Mouse (Mus musculus): ENCODE measurements around the gene AI661453.

AI661453 gene

GRCm38 (mm10) chr17:47504228-47504627 is 67.8 kb downstream of the AI661453 start:
- peak; percentile 56 for DNase-seq

- DNase-seq = peak; percentile 89
These were observed 68.5 kb downstream of the AI661453 start, which contains the start of gene Ccnd3 for GRCm38 (mm10) chr17:47504941-47505346. Gene Ccnd3 (plus strand): TSS chr17:47505051.

GRCm38 (mm10) chr17:47505566-47505965 is 69.2 kb downstream of the AI661453 start:
- no peak for DNase-seq

GRCm38 (mm10) chr17:47506042-47506441 is 69.6 kb downstream of the AI661453 start:
- peak; percentile 51 for DNase-seq

GRCm38 (mm10) chr17:47506697-47507096 is 70.3 kb downstream of the AI661453 start:
- DNase-seq = peak; percentile 45

- no peak for DNase-seq
These were observed 71.1 kb downstream of the AI661453 start for GRCm38 (mm10) chr17:47507523-47507922.

- DNase-seq = peak; percentile 96
These were observed 71.7 kb downstream of the AI661453 start for GRCm38 (mm10) chr17:47508012-47508608.

GRCm38 (mm10) chr17:47509031-47509705 is 72.8 kb downstream of the AI661453 start:
- DNase-seq = peak; percentile 36

- DNase-seq = peak; percentile 98
These were observed 75.0 kb downstream of the AI661453 start for GRCm38 (mm10) chr17:47511111-47512020.

GRCm38 (mm10) chr17:47512956-47513775 is 76.8 kb downstream of the AI661453 start:
- peak; percentile 79 for DNase-seq

GRCm38 (mm10) chr17:47515180-47515844 is 78.9 kb downstream of the AI661453 start:
- peak; percentile 25 for DNase-seq

- peak; percentile 65 for DNase-seq
These were observed 79.8 kb downstream of the AI661453 start for GRCm38 (mm10) chr17:47516232-47516631.

GRCm38 (mm10) chr17:47518205-47518604 is 81.8 kb downstream of the AI661453 start:
- peak; percentile 25 for DNase-seq

Measured in thymus, postnatal 4 days (tissue).